Mouse (Mus musculus): Measurements from ENCODE around the gene 1810024B03Rik. TPM values are rescaled to one million over a fixed set of nuclear protein-coding genes. Genes with fewer than 3 reads are reported as not detected.

Gene 1810024B03Rik
- polyA plus RNA-seq, 1 experiment from 2014 or later, result 1.9 TPM

DNA sequence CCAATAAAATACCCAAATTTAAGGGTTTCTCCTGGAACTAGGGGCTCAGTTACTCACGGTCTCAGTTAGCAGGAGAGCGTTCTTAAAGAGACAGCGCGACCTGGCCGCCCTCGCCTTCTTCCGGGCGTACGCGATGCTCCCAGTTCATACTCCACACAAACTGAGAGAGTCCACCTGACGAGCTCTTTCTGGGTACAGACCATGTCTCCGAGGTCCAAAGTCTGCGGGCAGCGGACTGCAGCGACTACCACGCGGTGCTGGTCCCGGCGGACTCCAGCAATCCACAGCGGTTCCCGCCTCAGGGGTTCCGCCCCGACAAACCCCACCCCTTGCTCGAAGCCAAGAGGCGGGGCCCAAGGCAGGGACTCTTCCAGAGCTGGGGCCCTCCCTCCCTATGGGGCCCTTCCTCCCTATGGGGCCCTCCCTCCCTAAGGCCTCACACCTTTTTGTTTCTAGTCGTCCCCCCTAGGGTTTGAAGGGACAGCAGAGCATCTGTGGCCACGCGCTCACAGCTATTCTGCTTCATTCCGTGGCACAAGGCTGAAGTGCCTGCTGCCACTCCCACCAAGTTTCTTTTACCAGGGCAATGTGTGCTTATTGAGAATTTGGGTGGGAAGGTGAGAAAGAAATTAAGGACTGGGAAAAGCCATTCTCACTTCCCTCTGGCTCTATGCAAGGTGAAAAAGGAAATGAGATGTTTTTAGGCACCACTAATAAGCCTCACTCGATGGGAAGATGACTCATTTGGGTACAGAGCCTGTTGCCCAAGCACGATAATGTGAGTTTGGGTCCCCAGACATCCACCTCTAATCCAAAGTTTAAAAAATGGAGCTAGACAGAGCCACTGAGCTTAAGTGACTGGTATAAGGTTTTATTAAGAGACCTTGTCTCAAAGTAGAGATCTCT lies 64.7 kb downstream of the 1810024B03Rik start, which contains the start of gene Itpripl1:
Gene Itpripl1 (minus strand): TSS at position 285 of the 906 bp plus-strand sequence.
- ATAC-seq (ENCODE audit: insufficient read depth, low FRiP score, low TSS enrichment), result peak; percentile 85

GRCm38 (mm10) chr2:127142577-127143157 lies 65.4 kb downstream of the 1810024B03Rik start:
- ATAC-seq (ENCODE audit: insufficient read depth, low FRiP score, low TSS enrichment), result no peak
- WGBS, result 15% methylated on average over 6 of the region's 6 CpGs
- no peak for DNase-seq (ENCODE audit: low spot score)

More for the DNA sequence above, 64.7 kb downstream of the 1810024B03Rik start, which contains the start of gene Itpripl1:
- H3K9me3 ChIP-seq (ENCODE audit: control insufficient read depth, low read length), result no peaks in the 10 kb centered on the region
- peaks cover 6% of the 10 kb centered on the region for H3K4me1 ChIP-seq (ENCODE audit: control insufficient read depth, insufficient read depth, low read length)
- peak; percentile 55 for DNase-seq (ENCODE audit: low spot score)
- peak within 1 kb of the TSS; percentile 57 for H3K9ac ChIP-seq (ENCODE audit: low read length)
- H3K4me3 ChIP-seq (ENCODE audit: low read depth, low read length), result peak within 1 kb of the TSS; percentile 44
- H3K27ac ChIP-seq (ENCODE audit: low read depth, low read length), result no peak within 1 kb of the TSS
- H3K4me2 ChIP-seq (ENCODE audit: low read depth), result peak within 1 kb of the TSS; percentile 80
- no peaks in the 10 kb centered on the region; the same call in 1 of the 2 replicates for H3K36me3 ChIP-seq (ENCODE audit: control insufficient read depth, insufficient read depth, low read length)
- WGBS, result 3% methylated on average over 31 of the region's 31 CpGs
- H3K27me3 ChIP-seq (ENCODE audit: control insufficient read depth, insufficient read depth, low read length), result no peaks in the 10 kb centered on the region

DNA sequence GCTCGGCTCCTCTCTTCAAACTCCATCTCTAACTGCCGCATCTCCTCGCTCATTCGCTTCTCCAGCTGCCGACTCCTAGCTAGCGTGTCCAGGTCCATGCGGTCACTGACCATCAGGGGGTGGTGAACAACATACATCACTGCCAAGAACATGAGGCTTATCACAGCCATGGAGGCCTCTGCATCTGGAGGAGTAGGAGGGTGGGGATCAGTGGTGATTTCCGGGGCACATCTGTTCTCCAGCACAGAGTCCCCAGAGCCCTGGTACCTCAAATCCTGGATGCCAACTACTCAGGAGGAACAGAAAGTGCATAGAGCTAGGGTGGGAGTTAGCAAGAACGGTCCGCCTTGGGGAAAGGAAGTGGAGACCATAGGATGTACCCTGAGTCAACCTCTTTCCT lies 66.0 kb downstream of the 1810024B03Rik start:
- ATAC-seq (ENCODE audit: insufficient read depth, low FRiP score, low TSS enrichment) (no peak), DNase-seq (ENCODE audit: low spot score) (no peak)
- Histone ChIP-seq H3K4me3 (ENCODE audit: low read depth, low read length) (no peak overlapping the region), H3K9me3 (ENCODE audit: control insufficient read depth, low read length) (no peaks in the 10 kb centered on the region), H3K27me3 (ENCODE audit: control insufficient read depth, insufficient read depth, low read length) (no peaks in the 10 kb centered on the region), H3K4me2 (ENCODE audit: low read depth) (peak overlapping the region; percentile 80), H3K36me3 (ENCODE audit: control insufficient read depth, insufficient read depth, low read length) (no peaks in the 10 kb centered on the region; the same call in 1 of the 2 replicates), H3K27ac (ENCODE audit: low read depth, low read length) (no peak overlapping the region), H3K4me1 (ENCODE audit: control insufficient read depth, insufficient read depth, low read length) (peaks cover 9% of the 10 kb centered on the region), H3K9ac (ENCODE audit: low read length) (no peak overlapping the region; the same call in 1 of the 2 replicates)
- WGBS, result 83% methylated on average over 10 of the region's 10 CpGs

More at GRCm38 (mm10) chr2:127142577-127143157, 65.4 kb downstream of the 1810024B03Rik start:
- Histone ChIP-seq H3K9ac (ENCODE audit: low read length) (peak overlapping the region; percentile 57), H3K4me2 (ENCODE audit: low read depth) (peak overlapping the region; percentile 80), H3K36me3 (ENCODE audit: control insufficient read depth, insufficient read depth, low read length) (no peaks in the 10 kb centered on the region; the same call in 1 of the 2 replicates), H3K4me3 (ENCODE audit: low read depth, low read length) (peak overlapping the region; percentile 44), H3K27me3 (ENCODE audit: control insufficient read depth, insufficient read depth, low read length) (no peaks in the 10 kb centered on the region), H3K9me3 (ENCODE audit: control insufficient read depth, low read length) (no peaks in the 10 kb centered on the region), H3K4me1 (ENCODE audit: control insufficient read depth, insufficient read depth, low read length) (peaks cover 6% of the 10 kb centered on the region), H3K27ac (ENCODE audit: low read depth, low read length) (no peak overlapping the region)

DNA sequence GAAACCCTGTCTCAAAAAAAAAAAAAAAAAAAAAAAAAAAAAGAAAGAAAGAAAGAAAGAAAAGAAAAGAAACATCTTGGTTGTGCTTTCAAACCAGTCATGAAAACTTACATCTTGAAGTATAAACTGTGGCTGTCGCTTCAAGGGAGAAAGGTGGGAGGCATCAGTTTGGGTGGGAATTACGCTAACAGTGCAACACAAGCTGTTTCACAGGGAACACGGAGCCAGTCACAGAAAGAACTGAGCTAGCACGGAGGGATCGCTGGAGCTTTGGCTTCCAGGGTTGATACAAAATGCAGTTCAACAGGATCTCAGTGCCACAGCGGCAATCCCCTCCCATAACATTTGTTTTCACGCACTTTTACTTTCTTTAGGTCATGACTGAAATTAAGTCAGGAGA lies 68.1 kb downstream of the 1810024B03Rik start:
- ATAC-seq (ENCODE audit: insufficient read depth, low FRiP score, low TSS enrichment), result no peak
- no peak for DNase-seq (ENCODE audit: low spot score)
- Histone ChIP-seq H3K36me3 (ENCODE audit: control insufficient read depth, insufficient read depth, low read length) (no peaks in the 10 kb centered on the region; the same call in 1 of the 2 replicates), H3K4me3 (ENCODE audit: low read depth, low read length) (no peak overlapping the region), H3K4me1 (ENCODE audit: control insufficient read depth, insufficient read depth, low read length) (peaks cover 9% of the 10 kb centered on the region), H3K9ac (ENCODE audit: low read length) (no peak overlapping the region), H3K9me3 (ENCODE audit: control insufficient read depth, low read length) (no peaks in the 10 kb centered on the region), H3K27ac (ENCODE audit: low read depth, low read length) (no peak overlapping the region), H3K27me3 (ENCODE audit: control insufficient read depth, insufficient read depth, low read length) (no peaks in the 10 kb centered on the region), H3K4me2 (ENCODE audit: low read depth) (no peak overlapping the region)
- 96% methylated on average over 7 of the region's 7 CpGs for WGBS

- H3K4me3 ChIP-seq (ENCODE audit: low read depth, low read length), result no peak overlapping the region
- no peaks in the 10 kb centered on the region for H3K27me3 ChIP-seq (ENCODE audit: control insufficient read depth, insufficient read depth, low read length)
- ATAC-seq (ENCODE audit: insufficient read depth, low FRiP score, low TSS enrichment), result no peak
- WGBS, result 92% methylated on average over 1 of the region's 1 CpGs
- no peak overlapping the region for H3K4me2 ChIP-seq (ENCODE audit: low read depth)
- peaks cover 9% of the 10 kb centered on the region for H3K4me1 ChIP-seq (ENCODE audit: control insufficient read depth, insufficient read depth, low read length)
- no peaks in the 10 kb centered on the region for H3K9me3 ChIP-seq (ENCODE audit: control insufficient read depth, low read length)
- H3K27ac ChIP-seq (ENCODE audit: low read depth, low read length), result no peak overlapping the region
- H3K9ac ChIP-seq (ENCODE audit: low read length), result no peak overlapping the region
- no peaks in the 10 kb centered on the region; the same call in 1 of the 2 replicates for H3K36me3 ChIP-seq (ENCODE audit: control insufficient read depth, insufficient read depth, low read length)
- no peak for DNase-seq (ENCODE audit: low spot score)
Observed at GRCm38 (mm10) chr2:127139605-127140004, 68.5 kb downstream of the 1810024B03Rik start.

DNA sequence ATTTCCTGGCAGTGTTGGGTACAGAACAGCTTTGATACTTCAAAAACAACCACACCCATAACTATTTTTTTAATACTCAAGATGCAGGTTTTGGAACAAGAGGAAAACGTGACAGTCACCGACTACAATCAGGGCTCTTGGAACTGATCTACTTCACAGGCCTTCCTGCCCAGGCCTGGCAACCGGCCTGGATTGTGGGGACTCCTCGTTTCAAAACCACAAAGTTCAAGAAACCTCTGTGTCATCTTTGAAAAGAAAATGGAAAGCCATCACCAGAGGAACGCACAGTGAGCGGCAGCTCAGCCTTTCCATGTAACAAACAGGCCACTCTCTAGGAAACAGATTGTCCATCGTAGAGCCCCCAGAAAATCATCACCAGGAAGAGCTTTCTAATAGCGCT lies 69.0 kb downstream of the 1810024B03Rik start:
- no peak overlapping the region for H3K27ac ChIP-seq (ENCODE audit: low read depth, low read length)
- H3K4me2 ChIP-seq (ENCODE audit: low read depth), result no peak overlapping the region
- H3K9ac ChIP-seq (ENCODE audit: low read length), result no peak overlapping the region
- H3K4me1 ChIP-seq (ENCODE audit: control insufficient read depth, insufficient read depth, low read length), result peaks cover 13% of the 10 kb centered on the region
- ATAC-seq (ENCODE audit: insufficient read depth, low FRiP score, low TSS enrichment) (no peak), DNase-seq (ENCODE audit: low spot score) (no peak)
- H3K4me3 ChIP-seq (ENCODE audit: low read depth, low read length), result no peak overlapping the region
- no peaks in the 10 kb centered on the region for H3K9me3 ChIP-seq (ENCODE audit: control insufficient read depth, low read length)
- 96% methylated on average over 8 of the region's 8 CpGs for WGBS
- H3K36me3 ChIP-seq (ENCODE audit: control insufficient read depth, insufficient read depth, low read length), result no peaks in the 10 kb centered on the region; the same call in 1 of the 2 replicates
- H3K27me3 ChIP-seq (ENCODE audit: control insufficient read depth, insufficient read depth, low read length), result no peaks in the 10 kb centered on the region

- Histone ChIP-seq H3K4me3 (ENCODE audit: low read depth, low read length) (no peak overlapping the region), H3K4me2 (ENCODE audit: low read depth) (no peak overlapping the region), H3K9ac (ENCODE audit: low read length) (no peak overlapping the region), H3K27ac (ENCODE audit: low read depth, low read length) (no peak overlapping the region), H3K27me3 (ENCODE audit: control insufficient read depth, insufficient read depth, low read length) (no peaks in the 10 kb centered on the region), H3K9me3 (ENCODE audit: control insufficient read depth, low read length) (no peaks in the 10 kb centered on the region), H3K4me1 (ENCODE audit: control insufficient read depth, insufficient read depth, low read length) (peaks cover 13% of the 10 kb centered on the region), H3K36me3 (ENCODE audit: control insufficient read depth, insufficient read depth, low read length) (no peaks in the 10 kb centered on the region; the same call in 1 of the 2 replicates)
- ATAC-seq (ENCODE audit: insufficient read depth, low FRiP score, low TSS enrichment) (no peak), DNase-seq (ENCODE audit: low spot score) (no peak)
- WGBS, result 90% methylated on average over 4 of the region's 4 CpGs
Observed at GRCm38 (mm10) chr2:127138449-127138848, 69.6 kb downstream of the 1810024B03Rik start.

DNA sequence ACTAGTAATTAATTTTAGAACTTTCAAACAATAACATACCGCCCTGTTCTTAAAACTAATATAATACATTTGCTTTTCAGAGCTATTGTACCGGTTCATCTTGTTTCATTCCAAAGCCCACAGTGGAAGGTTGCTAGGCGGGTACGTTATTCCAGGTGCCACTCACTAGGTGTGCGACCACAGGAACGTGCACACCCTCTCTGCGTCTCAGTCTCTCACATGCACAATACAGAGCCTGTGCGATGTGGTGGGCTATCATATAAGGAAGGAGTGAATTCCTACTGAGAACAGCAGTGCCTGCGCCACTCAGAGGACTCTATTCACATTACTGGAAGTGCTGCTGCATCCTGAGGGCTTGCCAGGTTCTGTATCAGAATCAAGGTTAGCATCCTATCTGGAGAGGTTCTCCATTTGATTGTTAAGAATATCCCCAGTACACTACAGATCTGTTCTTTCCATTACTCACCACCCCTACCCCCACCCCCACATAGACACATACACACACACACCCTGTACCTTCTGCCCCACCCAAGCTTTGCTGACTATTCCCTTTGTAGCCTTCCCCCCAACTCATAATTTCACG lies 70.2 kb downstream of the 1810024B03Rik start:
- Histone ChIP-seq H3K27ac (ENCODE audit: low read depth, low read length) (no peak overlapping the region), H3K4me2 (ENCODE audit: low read depth) (no peak overlapping the region), H3K27me3 (ENCODE audit: control insufficient read depth, insufficient read depth, low read length) (no peaks in the 10 kb centered on the region), H3K4me1 (ENCODE audit: control insufficient read depth, insufficient read depth, low read length) (peaks cover 13% of the 10 kb centered on the region), H3K36me3 (ENCODE audit: control insufficient read depth, insufficient read depth, low read length) (no peaks in the 10 kb centered on the region; the same call in 1 of the 2 replicates), H3K9me3 (ENCODE audit: control insufficient read depth, low read length) (no peaks in the 10 kb centered on the region), H3K9ac (ENCODE audit: low read length) (no peak overlapping the region), H3K4me3 (ENCODE audit: low read depth, low read length) (no peak overlapping the region)
- DNase-seq (ENCODE audit: low spot score) (no peak), ATAC-seq (ENCODE audit: insufficient read depth, low FRiP score, low TSS enrichment) (no peak)
- 87% methylated on average over 10 of the region's 10 CpGs for WGBS
